Mouse (Mus musculus) activated CD4-positive, CD25-positive, alpha-beta regulatory T cell (primary cell): Measurements from ENCODE around the gene Olfr190. TPM values are rescaled to one million over a fixed set of nuclear protein-coding genes. Genes with fewer than 3 reads are reported as not detected.

Experiments
- polyA plus RNA-seq, 2 experiments: library from polyadenylated mRNA; unstranded; fragments of 100-300 nt; shearing (Covaris generic); gene quantifications; one replicate each; pipeline ENCODE4 v1.2.1; 2017

Gene Olfr190
- polyA plus RNA-seq: not detected

GRCm38 (mm10) chr16:59077905-59078304 is at the start of gene Olfr190:
Gene Olfr190, minus strand, starts transcription at chr16:59078005.

GRCm38 (mm10) chr16:59120969-59121368 is 43.2 kb upstream of the Olfr190 start, which contains the start of gene Olfr194:
Gene Olfr194, minus strand, starts transcription at chr16:59121069.

GRCm38 (mm10) chr16:59111781-59112180 is 34.0 kb upstream of the Olfr190 start, which contains the start of gene Olfr193:
Gene Olfr193, minus strand, starts transcription at chr16:59111881.

GRCm38 (mm10) chr16:59089722-59090121 is 11.9 kb upstream of the Olfr190 start, which contains the start of gene Olfr191:
Gene Olfr191, minus strand, starts transcription at chr16:59089822.

GRCm38 (mm10) chr16:59039710-59040109 is 38.1 kb downstream of the Olfr190 start, which contains the start of gene Olfr187:
Gene Olfr187, minus strand, starts transcription at chr16:59039767.

GRCm38 (mm10) chr16:59030191-59030590 is 47.6 kb downstream of the Olfr190 start, which contains the start of gene Olfr186:
Gene Olfr186, minus strand, starts transcription at chr16:59030291.

Other genes starting within 250 kb of the Olfr190 start
- not detected for gene Olfr177, start 203.2 kb downstream of the Olfr190 start, polyA plus RNA-seq
- not detected for gene Olfr178, start 185.9 kb downstream of the Olfr190 start, polyA plus RNA-seq
- under 1 TPM in 1 of 2 experiments, not detected in 1; 0.08 TPM for gene Olfr181, start 149.2 kb downstream of the Olfr190 start, polyA plus RNA-seq
- gene Olfr180, start 148.6 kb downstream of the Olfr190 start, polyA plus RNA-seq: not detected
- gene Olfr183, start 82.6 kb downstream of the Olfr190 start, polyA plus RNA-seq: not detected
- gene Olfr186, start 47.7 kb downstream of the Olfr190 start, polyA plus RNA-seq: not detected
- under 1 TPM in 1 of 2 experiments, not detected in 1; 0.47 TPM for gene Olfr187, start 38.2 kb downstream of the Olfr190 start, polyA plus RNA-seq
- gene Olfr191, start 11.8 kb upstream of the Olfr190 start, polyA plus RNA-seq: not detected
- gene Olfr193, start 33.9 kb upstream of the Olfr190 start, polyA plus RNA-seq: not detected
- gene Olfr194, start 43.1 kb upstream of the Olfr190 start, polyA plus RNA-seq: under 1 TPM in 1 of 2 experiments, not detected in 1; 0.08 TPM
- not detected for gene Olfr195, start 69.0 kb upstream of the Olfr190 start, polyA plus RNA-seq
- gene Olfr196, start 92.4 kb upstream of the Olfr190 start, polyA plus RNA-seq: not detected
- not detected for gene Olfr198, start 125.5 kb upstream of the Olfr190 start, polyA plus RNA-seq
- gene Olfr199, start 141.8 kb upstream of the Olfr190 start, polyA plus RNA-seq: not detected
- gene Olfr201, start 194.6 kb upstream of the Olfr190 start, polyA plus RNA-seq: not detected
- gene Olfr202, start 208.8 kb upstream of the Olfr190 start, polyA plus RNA-seq: not detected
- not detected for gene Olfr203, start 220.9 kb upstream of the Olfr190 start, polyA plus RNA-seq
- gene Olfr204, start 240.2 kb upstream of the Olfr190 start, polyA plus RNA-seq: under 1 TPM in 1 of 2 experiments, not detected in 1; 0.04 TPM